Comparison of ENCODE assay signal across 22 mouse cellular contexts in genomic region chr11:63537693-63538092, GRCm38 (mm10).
"Had no signal": no experiment of that assay in that cellular context is flagged by ENCODE, and none has a peak within 500 bp of the region (broad histone marks: within the 10 kb centered on the region; RNA-seq: fewer than 3 reads in every experiment).

No protein-coding gene starts in this region.

- H3K4me2 ChIP-seq: limb, embryonic 12.5 days; limb, embryonic 15.5 days; liver, embryonic 13.5 days; midbrain, embryonic 11.5 days; neural tube, embryonic 12.5 days had no signal

- ATAC-seq: intestine, postnatal 0 days had no signal

- H3K9me3 ChIP-seq: limb, embryonic 12.5 days; limb, embryonic 15.5 days; liver, embryonic 13.5 days; neural tube, embryonic 12.5 days had no signal

- H3K9ac ChIP-seq: limb, embryonic 12.5 days; limb, embryonic 15.5 days; liver, embryonic 13.5 days; neural tube, embryonic 12.5 days had no signal

- H3K36me3 ChIP-seq: limb, embryonic 12.5 days; limb, embryonic 15.5 days; liver, embryonic 13.5 days; neural tube, embryonic 12.5 days had no signal

- DNase-seq: kidney, adult 2 months; kidney, postnatal 25 days; layer of hippocampus, postnatal 36 days; left cerebral cortex, postnatal 4 days; liver, embryonic 13.5 days; lung, adult 2 months; lung, postnatal 14 days; lung, postnatal 4 days; midbrain, embryonic 14.5 days; retina, postnatal 1 day; right cerebral cortex, postnatal 4 days; thymus, adult 2 months; thymus, postnatal 14 days; thymus, postnatal 4 days had no signal

- H3K4me3 ChIP-seq: left cerebral cortex, adult 2 months; limb, embryonic 12.5 days; limb, embryonic 15.5 days; liver, embryonic 13.5 days; neural tube, embryonic 12.5 days had no signal

- H3K27ac ChIP-seq: kidney, postnatal 0 days; left cerebral cortex, adult 2 months; limb, embryonic 12.5 days; limb, embryonic 15.5 days; liver, embryonic 13.5 days; neural tube, embryonic 12.5 days; stomach, postnatal 0 days had no signal

- H3K27me3 ChIP-seq: limb, embryonic 12.5 days; limb, embryonic 15.5 days; liver, embryonic 13.5 days; neural tube, embryonic 12.5 days had no signal

- H3K4me1 ChIP-seq: liver, embryonic 13.5 days had no signal
